Mouse (Mus musculus) stomach, postnatal 0 days (tissue): ENCODE measurements around the gene Siah2. TPM values are rescaled to one million over a fixed set of nuclear protein-coding genes. Genes with fewer than 3 reads are reported as not detected.

Experiments used
- ATAC-seq: fragments of 200-750 bp; cut with Nextera tagmentation; 2 replicates; pipeline ENCODE4 v1.8.0; 2017; ENCODE audit not compliant: low FRiP score, low TSS enrichment
- DNase-seq: peaks from one replicate; pipeline ENCODE4 v3.0.0-alpha.2; 2016; ENCODE audit warnings: low spot score
- H3K27ac ChIP-seq: fragments of 300-500 bp; sonication (generic); replicated peaks from 2 replicates; pipeline ENCODE4 v1.5.1; 2014; ENCODE audit warnings: mild to moderate bottlenecking, control low read depth
- H3K27me3 ChIP-seq: fragments of 300-500 bp; sonication (generic); 2 replicates; pipeline ENCODE4 v1.6.1; 2014; ENCODE audit warnings: low read length; ENCODE audit not compliant: control insufficient read depth, insufficient read depth
- H3K36me3 ChIP-seq: fragments of 300-500 bp; sonication (generic); 2 replicates; pipeline ENCODE4 v1.6.1; 2014; ENCODE audit warnings: low read length, mixed read lengths; ENCODE audit not compliant: control insufficient read depth, insufficient read depth
- H3K4me1 ChIP-seq: fragments of 300-500 bp; sonication (generic); replicated peaks from 2 replicates; pipeline ENCODE4 v1.6.1; 2014; ENCODE audit warnings: antibody characterized with exemption; ENCODE audit not compliant: control insufficient read depth, insufficient read depth
- H3K4me2 ChIP-seq: fragments of 300-500 bp; sonication (generic); replicated peaks from 2 replicates; pipeline ENCODE4 v1.6.1; 2014; ENCODE audit warnings: low read depth, mild to moderate bottlenecking, control low read depth, moderate library complexity
- H3K4me3 ChIP-seq: fragments of 300-500 bp; sonication (generic); 2 replicates; pipeline ENCODE4 v1.5.1; 2014; ENCODE audit warnings: low read depth, low read length, control low read depth
- H3K9ac ChIP-seq: fragments of 300-500 bp; sonication (generic); 2 replicates; pipeline ENCODE4 v1.6.1; 2014; ENCODE audit warnings: mild to moderate bottlenecking, low read length, control low read depth, mixed read lengths
- H3K9me3 ChIP-seq: fragments of 300-500 bp; sonication (generic); 2 replicates; pipeline ENCODE4 v1.6.1; 2016; ENCODE audit warnings: low read length; ENCODE audit not compliant: control insufficient read depth
- CTCF ChIP-seq: IDR thresholded peaks from 2 replicates; pipeline ENCODE4 v1.5.1; 2016; ENCODE audit warnings: antibody characterized with exemption, low read depth, mild to moderate bottlenecking, moderate library complexity
- EP300 ChIP-seq: optimal IDR thresholded peaks from 2 replicates; pipeline ENCODE3; 2016; ENCODE audit warnings: antibody characterized with exemption
- WGBS: fragments of 180-500 bp; shearing (Covaris S2); extraction: QIAGEN DNeasy Blood & Tissue Kit; methylation state at CpG from one replicate; pipeline ENCODE4 v1.1.7; 2014; 5-methylcytosine and 5-hydroxymethylcytosine counted together
- polyA plus RNA-seq: library from polyadenylated mRNA; unstranded; fragments of >200 nt; fragmentation: Nextera tagmentation; extraction: Ambion mirVana; gene quantifications from 2 replicates; pipeline ENCODE4 v1.2.1, GENCODE M21; 2015

Siah2 gene
- polyA plus RNA-seq, 1 experiment from 2014 or later = 4.4 TPM

- DNase-seq (peak; percentile 32), ATAC-seq (peak; percentile 42; the same call in 1 of the 2 replicates)
- TF ChIP-seq EP300 (no peak), CTCF (no peak)
- WGBS = 0% methylated on average over 34 of the region's 34 CpGs
- Histone ChIP-seq H3K4me1 (no peaks in the 10 kb centered on the region), H3K9me3 (no peaks in the 10 kb centered on the region), H3K27ac (no peak within 1 kb of the TSS), H3K36me3 (no peaks in the 10 kb centered on the region), H3K4me3 (peak within 1 kb of the TSS; percentile 48), H3K4me2 (peak within 1 kb of the TSS; percentile 94), H3K9ac (peak within 1 kb of the TSS; percentile 47; the same call in 1 of the 2 replicates), H3K27me3 (no peaks in the 10 kb centered on the region)
These were observed 55.5 kb downstream of the Siah2 start, which contains the start of gene Erich6 for GRCm38 (mm10) chr3:58636406-58637295. Gene Erich6 (minus strand): TSS chr3:58637207.

GRCm38 (mm10) chr3:58631693-58632092, 60.5 kb downstream of the Siah2 start:
- Histone ChIP-seq H3K4me2 (no peak overlapping the region), H3K9me3 (no peaks in the 10 kb centered on the region), H3K27me3 (no peaks in the 10 kb centered on the region), H3K4me3 (no peak overlapping the region), H3K27ac (no peak overlapping the region), H3K9ac (no peak overlapping the region), H3K36me3 (no peaks in the 10 kb centered on the region), H3K4me1 (no peaks in the 10 kb centered on the region)
- 78% methylated on average over 2 of the region's 2 CpGs for WGBS
- no peak for TF ChIP-seq EP300
- no peak for TF ChIP-seq CTCF
- DNase-seq = no peak
- ATAC-seq = no peak

- no peak for ATAC-seq
- no peaks in the 10 kb centered on the region for H3K9me3 ChIP-seq
- no peak overlapping the region for H3K4me3 ChIP-seq
- no peaks in the 10 kb centered on the region for H3K27me3 ChIP-seq
- no peak overlapping the region for H3K4me2 ChIP-seq
- no peaks in the 10 kb centered on the region for H3K36me3 ChIP-seq
- H3K27ac ChIP-seq = no peak overlapping the region
- DNase-seq = no peak
- TF ChIP-seq CTCF (no peak), EP300 (no peak)
- WGBS = 81% methylated on average over 4 of the region's 4 CpGs
- no peak overlapping the region for H3K9ac ChIP-seq
- H3K4me1 ChIP-seq = no peaks in the 10 kb centered on the region
These were observed 67.2 kb downstream of the Siah2 start for GRCm38 (mm10) chr3:58624981-58625380.

Other genes with a start within 250 kb of the Siah2 start
- gene Eif2a, start 166.6 kb downstream of the Siah2 start, polyA plus RNA-seq = 28.4 and 29.7 TPM in 2 replicates
- gene Serp1, start 166.5 kb downstream of the Siah2 start, polyA plus RNA-seq = 166 and 175 TPM in 2 replicates
- 13.1 and 13.5 TPM in 2 replicates for gene Selenot, start 115.8 kb downstream of the Siah2 start, polyA plus RNA-seq
- gene Erich6, start 55.2 kb downstream of the Siah2 start, polyA plus RNA-seq = 0.04 and 0.10 TPM in 2 replicates
- not detected in 2 replicates for gene Mindy4b-ps, start 129.9 kb upstream of the Siah2 start, polyA plus RNA-seq
- not detected in 2 replicates for gene Clrn1, start 192.9 kb upstream of the Siah2 start, polyA plus RNA-seq